8 mouse cellular contexts compared by ENCODE assay signal in the genomic region with DNA sequence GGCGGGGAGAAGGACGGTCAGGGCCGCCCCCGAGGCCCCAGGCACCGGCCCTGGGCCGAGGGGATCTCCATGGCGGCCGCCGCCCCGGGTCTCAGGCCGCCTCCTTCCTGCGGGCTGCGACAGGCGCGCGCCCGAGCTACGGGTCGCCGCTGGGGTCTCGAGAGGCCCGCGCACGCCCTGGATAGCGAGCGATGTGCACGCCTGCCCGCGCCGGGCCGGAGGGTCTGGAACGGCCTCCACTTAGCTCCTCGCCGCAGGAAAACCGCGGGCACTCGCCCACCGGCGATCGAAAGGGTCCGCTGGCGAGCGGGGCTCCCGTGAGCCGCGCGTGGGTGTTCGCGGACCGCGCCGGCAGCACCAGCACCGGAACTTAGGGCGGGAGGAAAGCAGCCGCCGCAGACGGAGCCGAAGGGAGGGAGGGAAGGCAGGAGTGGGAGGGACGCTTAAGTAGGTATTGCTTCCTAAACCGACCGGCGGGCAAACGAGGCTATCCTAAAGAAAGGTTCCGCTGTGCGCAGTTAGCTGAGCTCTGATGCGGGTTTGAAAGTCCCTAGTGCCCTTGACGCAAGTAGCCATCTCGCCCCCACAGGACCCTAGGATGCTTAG. TPM values are rescaled to one million over a fixed set of nuclear protein-coding genes. Genes with fewer than 3 reads are reported as not detected.
DNase-seq lines count a peak whose midpoint lies in the region; ATAC-seq and TF ChIP-seq lines count a peak whose summit lies in the region.

Gene Fem1b (minus strand): TSS at position 419 of the 606 bp plus-strand sequence.

- peak within 1 kb of the TSS; percentile 98 for H3K27ac ChIP-seq in forebrain, embryonic 16.5 days (ENCODE audit: low read length)
- H3K27ac ChIP-seq in lung, embryonic 15.5 days: peak within 1 kb of the TSS; percentile 98

- peaks cover 25% of the 10 kb centered on the region for H3K36me3 ChIP-seq in G1E (replicated peaks)
- no peaks in the 10 kb centered on the region for H3K36me3 ChIP-seq in forebrain, embryonic 16.5 days (ENCODE audit: control insufficient read depth, insufficient read depth)
- no peaks in the 10 kb centered on the region for H3K36me3 ChIP-seq in lung, embryonic 15.5 days

- H3K27me3 ChIP-seq in G1E (ENCODE audit: insufficient read depth, low read length): no peaks in the 10 kb centered on the region
- no peaks in the 10 kb centered on the region for H3K27me3 ChIP-seq in forebrain, embryonic 16.5 days (replicated peaks; ENCODE audit: control insufficient read depth, insufficient read depth, low read length)
- no peaks in the 10 kb centered on the region for H3K27me3 ChIP-seq in lung, embryonic 15.5 days

- peak; percentile 84 for ATAC-seq in G1E (ENCODE audit: extremely low read depth, insufficient number of reproducible peaks, low FRiP score, poor library complexity, severe bottlenecking)
- ATAC-seq in forebrain, embryonic 16.5 days: peak; percentile 93
- peak; percentile 94 for ATAC-seq in lung, embryonic 15.5 days (ENCODE audit: borderline replicate concordance, extremely low read depth, low FRiP score, low TSS enrichment)

- H3K9ac ChIP-seq in forebrain, embryonic 16.5 days (replicated peaks; ENCODE audit: low read depth, low read length): peak within 1 kb of the TSS; percentile 96
- peak within 1 kb of the TSS; percentile 99 for H3K9ac ChIP-seq in lung, embryonic 15.5 days

- TF ChIP-seq CTCF in G1E (IDR thresholded peaks at IDR 0.05; ENCODE audit: low read depth, low read length): no peak

- peak within 1 kb of the TSS; percentile 83 for H3K4me2 ChIP-seq in forebrain, embryonic 16.5 days (ENCODE audit: low read length)
- H3K4me2 ChIP-seq in lung, embryonic 15.5 days: peak within 1 kb of the TSS; percentile 85

- H3K4me1 ChIP-seq in G1E (ENCODE audit: insufficient read depth, low read depth, low read length): peaks cover 49% of the 10 kb centered on the region
- H3K4me1 ChIP-seq in forebrain, embryonic 16.5 days (replicated peaks; ENCODE audit: control insufficient read depth, insufficient read depth, low read length): peaks cover 32% of the 10 kb centered on the region
- H3K4me1 ChIP-seq in lung, embryonic 15.5 days: peaks cover 30% of the 10 kb centered on the region

- under 1% methylated on average over 60 of the region's 68 CpGs for WGBS in forebrain, embryonic 16.5 days
- WGBS in lung, embryonic 15.5 days: under 1% methylated on average over 55 of the region's 68 CpGs

- DNase-seq in G1E (ENCODE audit: low spot score): peak; percentile 80
- DNase-seq in cerebellum, adult 18-20 months: peak; percentile 91 to 94
- peak; percentile 92 for DNase-seq in heart, postnatal 4 days
- peak; percentile 86 to 89 for DNase-seq in layer of hippocampus, adult 8-10 months (ENCODE audit: low spot score in 2 of 2)
- peak; percentile 84 for DNase-seq in ovary, adult 18-20 months (ENCODE audit: low spot score)
- peak; percentile 93 for DNase-seq in thymus, postnatal 0 days (ENCODE audit: low spot score)

- no peaks in the 10 kb centered on the region for H3K9me3 ChIP-seq in G1E (replicated peaks)
- no peaks in the 10 kb centered on the region for H3K9me3 ChIP-seq in forebrain, embryonic 16.5 days (ENCODE audit: control insufficient read depth, low read length)
- no peaks in the 10 kb centered on the region for H3K9me3 ChIP-seq in lung, embryonic 15.5 days

- peak within 1 kb of the TSS; percentile 100 for H3K4me3 ChIP-seq in G1E (ENCODE audit: low read depth, low read length)
- peak within 1 kb of the TSS; percentile 98 for H3K4me3 ChIP-seq in forebrain, embryonic 16.5 days (replicated peaks; ENCODE audit: low read length)
- peak within 1 kb of the TSS; percentile 100 for H3K4me3 ChIP-seq in lung, embryonic 15.5 days

RNA-seq across cellular contexts. Expression of gene Fem1b, which starts in this region (rescaled TPM):
- 94.4 and 102 TPM in 2 replicates for total RNA-seq in G1E (2014; fragmentation: Nextera tagmentation)
- total RNA-seq in G1E (2017): 100 and 112 TPM in 2 replicates
- 16.3 and 17.3 TPM in 2 replicates for polyA plus RNA-seq in G1E (2012)
- polyA plus RNA-seq in forebrain, embryonic 16.5 days (2015; fragmentation: Nextera tagmentation; extraction: Ambion mirVana): 47.8 and 50.2 TPM in 2 replicates
- 10 to 100 TPM; 40.3 to 41.6 TPM for total RNA-seq in heart, postnatal 4 days (2021)
- total RNA-seq in layer of hippocampus, adult 8-10 months (2022): 10 to 100 TPM; 85.8 to 99.0 (median 90.4) TPM
- polyA plus RNA-seq in lung, embryonic 15.5 days (2015; fragmentation: Nextera tagmentation; extraction: Ambion mirVana): 20.8 and 21.7 TPM in 2 replicates
- polyA plus RNA-seq in thymus, postnatal 0 days (2015; fragmentation: Nextera tagmentation; extraction: Ambion mirVana): 11.3 and 11.6 TPM in 2 replicates

Comparison
In these comparisons a context has a peak if more than half of its experiments do, and no peak if none do; other contexts are left out.
1. Peak in every context shown above with its lines: DNase-seq, ATAC-seq, H3K4me3 ChIP-seq and H3K27ac ChIP-seq.